Mouse (Mus musculus) embryo, embryonic 11 days (tissue): Measurements from ENCODE around the gene Dglucy.

Source experiments
- DNase-seq: peaks from one replicate; pipeline ENCODE4 v3.0.0-alpha.2; 2015

Dglucy gene

DNA sequence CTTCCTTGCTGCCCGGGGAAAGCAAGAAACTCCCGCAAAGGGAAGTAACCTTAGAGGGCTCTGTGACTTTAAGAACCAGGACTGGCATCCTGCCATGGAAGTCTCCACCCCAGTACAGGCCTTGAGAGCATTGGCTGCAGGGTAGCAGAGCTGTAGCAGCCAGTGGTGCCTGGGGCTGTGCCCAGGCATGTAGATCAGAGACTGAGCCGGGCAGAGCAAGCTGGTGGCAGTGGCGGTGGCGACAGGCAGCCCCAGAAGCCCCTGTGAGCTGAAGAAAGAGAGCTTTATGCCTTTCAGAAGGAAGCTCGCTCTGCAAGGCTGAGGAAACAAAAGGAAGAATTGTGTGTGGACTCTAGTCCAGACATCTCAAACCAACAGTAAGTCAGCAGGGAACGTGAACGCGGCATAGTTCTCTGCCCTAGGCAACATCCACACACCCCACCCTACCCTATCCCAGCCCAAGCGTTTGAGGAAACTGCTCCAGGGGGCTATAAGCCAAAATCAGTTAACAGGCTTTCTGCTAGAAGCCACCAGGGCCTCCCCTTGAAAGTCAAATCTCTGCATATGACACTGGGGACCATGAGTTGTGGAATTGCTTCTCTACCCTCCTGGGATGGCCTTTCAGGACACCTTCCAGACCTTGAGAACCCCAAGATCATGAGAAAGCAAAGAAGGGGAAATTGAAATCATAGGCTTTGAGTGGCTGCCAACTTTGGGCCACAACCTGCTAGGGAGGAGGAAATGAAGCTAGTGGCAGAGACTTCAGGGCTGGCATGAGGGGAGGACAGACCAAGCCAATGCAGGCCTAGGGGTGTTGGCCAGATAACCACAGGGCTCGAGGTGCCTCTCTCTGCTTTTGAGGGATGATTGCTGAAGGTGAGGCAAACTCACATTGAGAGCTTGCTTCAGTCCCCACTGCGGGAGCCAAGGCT is at the start of gene Dglucy:
Dglucy (plus strand) TSS at position 124 of the 932 bp plus-strand sequence.
- peak; percentile 20 for DNase-seq

DNA sequence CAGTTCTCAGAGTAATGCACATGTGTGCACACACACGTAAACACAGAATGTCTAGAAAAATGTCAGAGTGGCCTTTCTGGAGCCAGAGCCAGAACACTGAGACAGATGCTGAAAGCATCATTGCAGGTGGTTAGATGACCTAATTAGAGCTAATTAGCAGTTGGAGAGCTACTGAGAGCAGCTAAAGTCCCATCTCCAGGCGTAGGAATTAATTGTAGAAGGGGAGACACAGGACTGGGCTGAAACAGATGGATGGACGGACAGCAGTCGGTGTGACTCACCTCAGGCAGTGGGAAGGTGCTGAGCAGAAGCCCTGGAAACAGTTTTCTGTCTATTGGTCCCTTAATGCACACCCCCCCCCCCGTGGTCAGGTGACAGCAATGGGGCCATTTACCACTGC is 43.7 kb upstream of the Dglucy start:
- DNase-seq, result no peak

DNA sequence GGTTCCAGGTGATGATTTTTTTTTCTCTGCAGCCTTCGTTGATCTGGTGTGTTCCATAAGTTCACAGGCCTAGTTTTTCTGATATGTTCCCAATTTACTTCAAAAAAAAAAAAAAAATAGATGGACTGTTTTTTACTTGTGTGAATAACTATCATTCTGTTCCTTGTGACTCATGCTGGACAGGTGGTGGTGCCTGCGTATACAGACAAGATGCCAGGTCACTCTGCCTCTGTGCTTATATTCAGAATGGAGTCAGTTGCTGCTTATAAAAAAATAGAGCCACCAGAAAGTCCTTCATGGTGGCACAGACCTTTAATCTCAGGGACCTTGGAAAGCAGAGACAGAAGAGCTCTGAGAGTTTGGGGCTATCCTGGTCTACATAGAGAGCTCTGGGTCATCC is 43.3 kb upstream of the Dglucy start:
- DNase-seq, result no peak

DNA sequence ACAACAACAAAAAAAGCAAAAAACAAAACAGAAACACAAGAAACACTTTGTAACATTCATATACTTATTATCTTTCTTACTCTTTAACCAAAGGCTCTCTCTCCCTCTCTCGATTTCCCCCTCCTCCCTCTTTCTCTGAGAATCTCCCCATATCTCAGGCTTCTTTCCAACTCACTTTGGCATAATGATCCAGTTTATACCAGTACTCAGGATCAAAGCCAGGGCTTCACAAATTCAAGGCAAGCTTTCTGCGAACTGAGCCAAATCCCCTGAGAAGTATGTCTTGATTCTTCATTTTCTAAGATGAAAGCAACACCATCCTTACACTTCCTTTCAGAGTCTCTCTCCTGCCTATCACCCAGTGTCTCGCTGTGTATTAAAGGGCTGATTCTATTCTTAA is 40.4 kb upstream of the Dglucy start:
- DNase-seq, result no peak

DNA sequence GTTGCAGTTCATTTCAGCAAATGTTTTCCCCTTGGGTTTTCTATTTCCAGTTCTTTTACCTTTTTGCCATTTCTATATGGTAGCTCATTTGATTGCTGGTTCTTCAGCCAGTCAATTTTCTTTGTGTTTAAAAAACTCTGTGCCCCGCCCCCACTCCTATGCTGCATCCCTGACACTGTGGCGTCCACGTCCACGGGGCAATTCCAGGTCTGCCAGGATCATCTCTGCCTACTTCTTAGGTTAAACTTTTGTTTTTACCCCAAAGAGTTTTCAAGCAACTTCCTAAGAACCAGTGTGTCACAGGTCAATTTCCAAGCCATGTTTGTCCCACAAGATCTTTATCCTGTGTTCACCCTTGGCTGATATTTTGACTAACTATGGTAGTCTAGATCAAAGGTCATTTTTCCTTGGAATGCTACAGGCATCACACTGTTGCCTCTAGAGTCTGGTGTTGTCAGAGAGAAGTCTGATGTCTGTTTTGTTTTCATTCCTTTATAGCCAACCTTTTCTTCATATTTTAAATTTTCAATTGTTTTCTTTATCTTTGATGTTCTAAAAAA is 39.8 kb upstream of the Dglucy start:
- no peak for DNase-seq

DNA sequence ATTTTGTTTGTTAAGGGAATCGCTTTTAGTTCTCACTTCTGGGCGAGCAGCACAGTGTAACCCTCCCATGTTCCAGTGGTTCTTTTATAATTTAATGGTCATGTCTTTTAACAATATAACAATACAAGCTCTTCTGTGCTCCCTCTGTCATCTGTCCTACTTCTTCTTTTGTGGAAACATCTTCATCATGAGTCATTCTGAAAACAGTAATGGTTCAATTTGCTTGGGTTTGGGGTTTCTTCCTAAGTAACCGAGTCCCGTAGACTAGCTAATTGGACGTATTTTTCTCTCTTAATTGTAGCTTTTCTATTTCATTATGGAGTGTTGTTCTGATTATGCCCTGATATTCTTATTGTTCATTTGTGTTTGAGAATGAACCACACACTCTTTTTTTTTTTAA is 38.5 kb upstream of the Dglucy start:
- no peak for DNase-seq

DNA sequence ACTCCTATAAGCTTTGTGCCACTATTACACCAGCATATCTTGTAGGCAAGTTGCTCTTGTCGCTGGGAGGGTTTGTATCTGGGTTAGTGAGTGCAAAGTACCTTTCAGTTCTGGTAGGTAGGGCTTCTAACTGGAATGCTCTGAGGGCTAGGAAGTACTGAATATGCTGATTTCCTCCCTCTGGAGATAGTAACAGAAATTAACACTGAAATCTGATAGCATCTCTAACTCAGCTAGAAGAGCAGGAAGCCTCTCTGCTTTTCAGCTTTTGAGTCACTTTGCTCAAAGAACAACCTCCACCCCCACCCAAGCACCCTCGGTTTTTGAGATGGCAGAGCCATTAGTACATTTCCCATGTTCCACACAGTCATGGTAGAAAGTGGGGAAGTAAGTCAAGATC is 36.4 kb upstream of the Dglucy start:
- DNase-seq, result no peak

DNA sequence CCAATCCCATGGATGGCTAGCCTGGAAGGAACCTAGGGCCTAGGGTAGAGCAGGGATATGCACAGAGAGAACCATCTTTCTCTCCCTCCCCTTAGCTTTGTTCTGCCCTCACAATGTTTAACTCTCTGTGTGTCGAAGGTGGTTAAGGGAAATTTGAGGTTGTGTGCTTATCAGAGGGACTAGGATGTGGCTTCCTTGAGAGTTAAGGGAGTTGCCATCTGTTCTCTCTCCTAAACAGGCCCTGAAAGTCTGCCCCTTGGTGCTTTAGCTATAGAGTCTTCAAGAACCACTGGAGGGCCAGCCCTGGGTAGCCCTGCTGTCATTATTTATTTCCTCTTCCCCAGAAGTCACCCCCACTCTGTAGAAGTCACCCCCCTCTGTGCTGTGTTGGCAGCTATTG is 25.9 kb upstream of the Dglucy start:
- DNase-seq, result no peak

DNA sequence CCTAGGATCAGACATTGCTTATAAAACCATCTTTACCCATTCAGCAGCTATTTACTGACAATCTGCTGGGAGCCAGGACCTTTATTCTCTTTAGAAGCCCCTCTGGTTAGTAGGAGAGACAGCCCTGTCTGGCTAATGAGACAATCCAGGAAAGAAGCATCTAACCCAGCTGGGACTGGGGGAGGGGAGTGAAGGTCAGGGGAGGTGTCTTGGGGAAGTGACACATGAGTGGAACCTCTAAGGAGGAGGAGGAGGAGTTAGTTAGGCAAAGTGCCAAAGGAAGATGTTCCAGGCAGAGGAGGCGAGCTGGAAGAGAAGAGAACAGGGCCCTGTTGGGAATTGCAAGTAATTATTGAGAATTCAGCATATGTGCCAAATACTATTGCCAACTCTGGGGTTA is 25.1 kb upstream of the Dglucy start:
- DNase-seq, result no peak

DNA sequence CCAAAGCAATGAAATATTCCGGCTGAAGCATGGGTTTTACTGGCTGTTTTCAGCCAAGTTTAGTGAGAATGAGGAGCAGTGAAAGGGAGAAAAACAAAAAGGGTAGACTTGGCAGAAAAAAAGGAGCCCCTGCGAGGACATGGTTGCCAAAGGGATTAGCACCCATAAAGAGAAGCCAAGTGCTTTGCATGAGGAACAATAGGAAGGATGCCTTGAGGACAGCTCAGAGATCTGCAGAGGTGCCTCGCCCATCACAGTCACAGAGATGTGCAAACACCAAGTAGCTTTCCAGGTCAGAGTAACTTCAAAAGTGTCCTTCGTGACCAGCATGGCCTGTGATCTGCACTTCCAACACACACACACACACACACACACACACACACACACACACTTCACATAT is 21.4 kb upstream of the Dglucy start:
- no peak for DNase-seq

DNA sequence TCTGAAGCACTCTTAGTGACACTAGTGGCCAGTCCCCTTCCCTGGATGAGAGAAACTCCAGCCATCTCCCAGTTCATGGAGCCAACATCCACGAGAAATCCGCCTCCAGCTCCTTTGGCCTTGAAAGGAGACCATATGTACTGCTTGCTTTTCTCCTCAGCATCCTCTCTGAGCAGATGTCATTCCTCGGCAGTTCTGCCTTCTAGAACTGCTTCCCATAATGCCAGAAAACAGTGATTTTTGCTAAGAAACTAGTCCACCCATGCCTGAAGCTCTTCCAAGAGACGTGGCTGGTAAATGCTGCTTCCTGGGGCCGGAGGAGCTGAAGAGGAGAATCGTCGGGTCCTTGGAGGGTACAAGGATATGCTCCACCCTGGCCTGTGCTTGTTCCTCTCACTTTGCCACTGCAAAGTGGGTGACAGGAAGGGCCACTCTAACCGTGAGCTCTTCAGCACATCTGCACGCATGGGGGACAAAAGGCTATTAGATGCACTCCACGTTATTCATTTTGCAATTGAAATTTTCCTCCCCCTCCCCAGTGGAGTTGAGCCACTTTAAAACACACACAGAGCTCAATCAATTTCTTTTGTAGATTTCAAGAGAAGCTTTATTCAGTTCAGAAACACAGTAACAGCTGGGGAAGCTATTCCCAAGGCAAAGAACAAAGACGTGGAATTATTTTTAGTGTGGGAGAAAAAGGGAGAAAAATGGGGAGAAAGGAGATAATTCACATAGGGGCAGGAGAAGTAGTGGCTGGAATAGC is 16.0 kb upstream of the Dglucy start:
- no peak for DNase-seq

DNA sequence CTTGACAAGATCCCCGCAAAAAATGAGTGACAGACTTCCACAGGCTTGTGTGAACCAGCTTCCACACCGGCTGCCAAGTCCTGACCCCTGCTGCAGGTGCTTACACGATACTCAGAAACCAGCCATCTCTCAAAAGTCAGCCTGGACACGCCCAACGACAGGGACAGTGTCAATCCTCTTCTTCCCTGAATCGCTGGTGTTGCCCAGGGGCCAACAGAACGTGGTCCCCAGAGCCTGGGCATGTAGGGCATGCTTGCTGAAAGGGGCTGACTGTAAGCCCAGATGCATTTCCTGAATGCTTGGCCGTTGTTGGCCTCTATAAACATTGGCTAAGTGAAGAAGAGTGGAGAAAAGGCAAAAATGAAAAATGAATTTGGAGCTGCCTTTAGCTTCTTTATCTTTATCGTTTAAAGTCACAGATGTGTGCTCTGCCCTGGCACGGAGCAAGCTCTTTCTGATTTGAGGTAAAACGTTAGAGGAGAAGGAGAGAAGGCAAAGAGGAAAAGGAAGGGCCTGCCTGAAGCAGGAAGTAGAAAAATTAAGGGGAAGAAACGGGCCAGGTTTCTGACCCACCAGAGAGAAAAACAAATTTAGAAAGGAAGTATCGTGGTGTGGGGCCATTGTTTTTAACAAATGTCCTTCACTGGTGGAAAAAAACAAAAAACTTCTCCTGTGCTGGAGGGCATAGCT is 14.4 kb upstream of the Dglucy start:
- no peak for DNase-seq

DNA sequence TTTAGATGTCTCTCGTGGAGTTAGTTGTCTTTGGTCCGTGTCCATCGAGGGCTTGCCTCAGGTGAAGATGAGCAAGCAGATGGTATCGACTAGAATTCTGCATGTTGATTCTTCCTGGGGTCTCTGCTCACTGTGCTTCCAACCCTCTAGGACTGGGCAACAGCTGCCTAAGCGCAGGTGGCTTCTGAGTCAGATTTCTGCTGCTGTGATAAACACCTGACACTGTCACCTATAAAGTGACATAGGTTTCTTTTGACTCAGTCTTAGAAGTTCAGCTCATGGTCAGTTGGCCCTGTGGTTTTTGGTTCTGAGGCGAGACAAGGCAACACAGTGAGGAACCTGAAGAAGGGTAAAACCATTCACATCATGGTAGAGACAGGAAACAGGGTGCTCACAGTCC is 9.0 kb upstream of the Dglucy start:
- no peak for DNase-seq

DNA sequence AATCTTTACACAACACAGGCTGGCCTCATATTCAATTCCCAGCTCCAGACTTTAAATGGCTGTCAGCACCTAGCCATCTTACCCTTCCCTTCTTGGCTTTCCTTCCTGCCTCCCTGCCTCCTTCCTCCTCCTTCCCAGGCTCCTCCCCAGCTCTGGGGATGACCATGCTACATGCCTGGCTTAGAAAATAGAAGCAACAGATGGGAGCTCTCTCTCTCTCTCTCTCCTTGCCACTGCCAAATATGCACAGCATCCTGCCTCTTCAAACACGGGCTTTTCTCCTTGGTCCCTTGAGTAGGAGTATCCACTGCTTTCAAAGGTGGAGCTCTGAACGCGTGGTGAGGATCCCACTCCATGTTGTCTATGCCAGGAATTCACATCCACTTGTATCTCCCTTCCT is 8.1 kb upstream of the Dglucy start:
- DNase-seq, result no peak

DNA sequence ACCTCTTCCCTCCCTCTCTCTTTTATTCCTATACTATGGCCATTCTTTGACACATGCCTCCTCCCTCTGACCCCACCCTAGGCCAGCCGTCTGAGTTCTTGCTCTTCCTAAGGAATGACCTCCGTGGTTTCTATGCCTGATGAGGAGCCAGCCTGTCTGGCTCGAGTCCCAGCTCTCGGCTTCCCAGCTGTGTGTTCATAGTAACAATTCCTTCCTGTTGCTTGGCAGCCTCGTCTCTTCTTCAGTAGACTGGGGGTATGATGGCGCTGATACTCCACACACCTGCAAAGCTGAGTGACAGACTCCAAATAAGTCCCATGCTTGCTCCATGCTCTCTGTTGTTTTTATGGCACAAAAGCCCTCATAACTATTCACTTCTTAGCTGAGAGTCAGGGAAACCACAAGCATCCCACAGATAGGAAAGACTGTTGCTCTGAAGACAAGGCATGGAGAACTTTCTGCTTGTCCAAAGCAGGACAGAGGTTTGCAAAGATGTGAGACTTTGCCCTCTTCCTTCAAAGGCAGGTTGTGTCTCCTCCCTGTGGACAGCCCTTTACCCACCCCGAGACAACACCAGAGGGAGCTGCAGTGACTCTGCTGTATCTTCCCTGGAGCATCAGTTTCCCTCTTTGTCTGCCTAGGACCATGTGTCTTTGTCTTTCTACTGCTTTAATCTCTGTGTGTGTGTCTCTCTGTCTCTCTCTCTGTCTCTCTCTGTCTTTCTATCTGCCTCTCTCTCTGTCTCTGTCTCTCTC is 6.5 kb upstream of the Dglucy start:
- DNase-seq, result no peak

DNA sequence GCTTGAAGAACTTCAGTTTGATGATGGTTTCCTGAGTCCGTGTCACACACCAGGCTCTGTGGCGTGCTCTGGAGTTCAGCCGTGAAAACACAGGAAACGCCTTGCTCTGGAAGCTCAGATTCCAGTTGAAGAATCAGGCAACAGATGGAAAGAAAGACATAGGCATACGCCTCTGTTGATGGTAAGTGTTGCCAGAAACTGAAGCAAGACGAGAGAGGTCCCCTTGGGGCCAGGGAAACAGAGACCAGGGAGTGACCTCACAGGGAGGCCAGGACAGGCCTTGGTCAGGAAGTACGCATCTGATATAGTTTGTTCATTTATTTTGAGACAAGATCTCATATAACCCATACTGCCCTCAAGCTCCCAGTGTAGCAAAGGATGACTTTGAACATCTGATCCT is 4.1 kb upstream of the Dglucy start:
- no peak for DNase-seq

DNA sequence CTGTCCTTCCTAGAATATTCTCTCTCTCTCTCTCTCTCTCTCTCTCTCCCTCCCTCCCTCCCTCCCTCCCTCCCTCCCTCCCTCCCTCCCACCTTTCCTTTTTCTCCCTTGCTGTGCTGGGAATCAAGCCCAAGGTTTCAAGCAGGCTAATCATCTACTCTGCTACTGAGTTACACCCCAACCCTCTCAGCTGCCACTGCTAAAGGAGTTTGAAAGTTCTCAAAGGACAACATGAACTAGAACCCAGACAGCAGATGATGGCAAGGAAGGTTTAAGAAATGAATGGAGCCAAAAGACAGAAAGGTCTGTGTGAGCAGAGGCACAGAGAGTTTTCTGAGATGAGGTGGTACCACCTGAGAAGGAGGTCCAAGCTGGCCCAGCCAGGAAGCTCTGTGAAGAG is 3.6 kb upstream of the Dglucy start:
- DNase-seq, result no peak

DNA sequence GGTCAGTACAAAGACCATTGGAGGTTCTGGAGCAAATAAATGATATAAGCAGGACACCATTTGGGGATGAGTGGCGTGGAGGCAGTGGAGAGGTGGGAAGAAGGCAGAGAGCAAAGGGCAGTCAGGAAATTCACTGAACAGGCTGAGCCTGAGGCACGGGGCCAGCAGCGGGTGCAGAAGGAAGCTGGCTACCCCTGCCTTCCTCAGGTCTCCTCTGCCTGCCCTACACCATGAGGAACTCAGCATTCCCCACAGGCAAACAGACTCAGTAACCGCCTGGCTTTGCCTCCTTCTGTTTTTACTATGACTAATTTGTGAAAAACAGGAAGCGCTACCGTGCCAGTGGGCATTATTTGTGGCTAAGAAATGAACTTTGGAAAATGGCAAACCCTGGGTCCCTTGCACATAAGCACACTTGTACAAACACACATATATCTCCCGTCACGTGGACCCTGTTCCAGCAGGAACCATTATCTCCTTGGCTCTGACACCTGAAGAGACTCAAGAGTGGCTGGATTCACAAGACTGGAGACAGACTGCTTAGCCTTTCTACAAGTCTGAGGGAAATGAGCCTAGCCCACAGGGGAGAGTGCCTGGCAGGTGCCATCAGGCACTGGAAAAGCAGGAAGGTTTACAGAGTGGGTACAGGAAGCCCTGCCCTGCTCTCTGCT is 2.8 kb upstream of the Dglucy start:
- no peak for DNase-seq

DNA sequence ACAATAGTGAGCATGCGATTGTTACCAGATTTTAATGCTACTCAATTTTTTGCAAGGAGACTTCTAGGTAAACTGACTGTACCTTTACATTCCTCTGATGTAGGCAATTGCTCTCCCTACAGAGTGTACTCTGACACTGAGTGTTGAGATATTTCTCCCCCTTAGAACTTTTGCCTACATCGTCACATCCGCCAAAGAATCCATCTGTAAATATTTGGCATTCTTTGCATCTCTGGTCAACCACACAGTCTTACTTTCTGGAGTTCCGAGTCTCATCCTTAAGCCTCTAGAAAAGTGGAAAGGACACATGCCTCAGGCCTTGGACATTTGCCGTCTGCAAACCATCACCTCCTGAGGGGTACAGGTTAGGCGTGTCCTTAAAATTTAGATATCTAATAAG is 1.9 kb upstream of the Dglucy start:
- no peak for DNase-seq

DNA sequence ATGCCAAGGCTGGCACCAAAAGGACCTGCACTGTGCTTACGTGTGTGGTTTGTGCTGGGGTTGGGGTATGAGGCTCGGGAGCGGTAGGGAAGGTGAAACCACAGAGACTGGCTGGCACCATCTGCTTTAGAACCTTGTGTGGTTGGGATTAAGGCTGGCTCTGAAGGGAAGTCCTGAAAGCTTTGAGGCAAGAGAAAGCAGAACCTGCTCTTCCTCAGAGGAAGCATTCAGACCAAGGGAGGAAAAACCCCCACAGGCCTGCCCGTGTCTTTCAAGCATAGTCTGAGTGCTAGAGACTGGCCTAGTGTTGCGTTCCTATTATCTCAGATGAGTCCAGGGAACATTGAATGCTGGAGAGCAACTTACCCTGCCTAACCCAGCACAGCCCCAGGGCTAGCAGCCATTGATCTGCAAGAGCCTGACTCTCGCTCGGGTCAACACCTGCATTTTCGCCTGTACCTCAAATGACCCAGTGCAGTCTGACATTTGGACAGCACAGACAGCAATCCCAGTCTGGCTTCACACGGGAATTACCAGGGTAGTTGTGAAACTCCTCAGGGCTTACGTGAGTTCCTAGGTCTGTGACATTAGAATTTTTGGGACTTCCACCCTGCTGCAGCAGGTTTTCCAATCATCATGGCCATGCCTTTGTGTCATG is 452 bp upstream of the Dglucy start:
- DNase-seq, result no peak

DNA sequence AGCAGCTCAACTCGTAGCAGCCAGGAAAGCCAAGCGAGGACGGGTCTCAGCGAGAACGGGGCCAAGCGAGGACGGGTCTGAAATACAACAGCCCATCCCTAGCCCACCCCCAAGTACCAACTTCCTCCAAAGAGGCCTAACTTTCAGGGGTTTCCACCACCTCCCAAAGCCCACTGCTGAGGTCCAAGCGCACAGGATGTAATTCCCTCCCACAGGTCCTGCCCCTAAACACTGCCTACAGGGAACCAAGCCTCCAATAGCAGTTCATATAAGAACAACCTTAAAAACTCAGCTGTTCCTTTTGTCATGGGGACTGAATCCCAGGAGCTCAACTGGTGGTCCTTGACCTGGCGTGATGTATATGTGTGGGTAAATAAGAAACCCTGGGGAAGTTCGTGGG is 1.6 kb downstream of the Dglucy start:
- no peak for DNase-seq
